Mouse (Mus musculus) lung, embryonic 16.5 days (tissue): Measurements from ENCODE around the gene 1810037I17Rik. TPM values are rescaled to one million over a fixed set of nuclear protein-coding genes. Genes with fewer than 3 reads are reported as not detected.
"Not testable (repeated sequence)": the region's sequence is repeated elsewhere in the genome, so short reads cannot be mapped to it uniquely, and the experiment has no call there.

Experiments used
- ATAC-seq: fragments of 200-750 bp; cut with Nextera tagmentation; 2 replicates; pipeline ENCODE4 v1.8.0; 2017; ENCODE audit warnings: low read depth, mild to moderate bottlenecking, moderate library complexity
- H3K27ac ChIP-seq: fragments of 300-500 bp; sonication (generic); 2 replicates; pipeline ENCODE4 v1.5.1; 2014; ENCODE audit warnings: mild to moderate bottlenecking, control low read depth, low read length
- H3K27me3 ChIP-seq: fragments of 300-500 bp; sonication (generic); 2 replicates; pipeline ENCODE4 v1.6.1; 2014; ENCODE audit warnings: low read depth, low read length, mixed read lengths; ENCODE audit not compliant: control insufficient read depth, insufficient read depth
- H3K36me3 ChIP-seq: fragments of 300-500 bp; sonication (generic); 2 replicates; pipeline ENCODE4 v1.6.1; 2014; ENCODE audit warnings: low read length; ENCODE audit not compliant: control insufficient read depth, insufficient read depth
- H3K4me1 ChIP-seq: fragments of 300-500 bp; sonication (generic); replicated peaks from 2 replicates; pipeline ENCODE4 v1.6.1; 2014; ENCODE audit warnings: low read length, mixed read lengths; ENCODE audit not compliant: control insufficient read depth, insufficient read depth
- H3K4me2 ChIP-seq: fragments of 300-500 bp; sonication (generic); 2 replicates; pipeline ENCODE4 v1.6.1; 2014; ENCODE audit warnings: low read depth, low read length, control low read depth
- H3K4me3 ChIP-seq: fragments of 300-500 bp; sonication (generic); 2 replicates; pipeline ENCODE4 v1.5.1; 2014; ENCODE audit warnings: mild to moderate bottlenecking, low read length, control low read depth
- H3K9ac ChIP-seq: fragments of 300-500 bp; sonication (generic); 2 replicates; pipeline ENCODE4 v1.6.1; 2014; ENCODE audit warnings: low read length, control low read depth
- H3K9me3 ChIP-seq: fragments of 300-500 bp; sonication (generic); 2 replicates; pipeline ENCODE4 v1.6.1; 2016; ENCODE audit warnings: low read length; ENCODE audit not compliant: control insufficient read depth
- WGBS: fragments of 180-500 bp; shearing (Covaris S2); extraction: QIAGEN DNeasy Blood & Tissue Kit; methylation state at CpG from one replicate; pipeline ENCODE4 v1.1.7; 2014; 5-methylcytosine and 5-hydroxymethylcytosine counted together
- polyA plus RNA-seq: library from polyadenylated mRNA; unstranded; fragments of >200 nt; fragmentation: Nextera tagmentation; extraction: Ambion mirVana; gene quantifications from 2 replicates; pipeline ENCODE4 v1.2.1, GENCODE M21; 2015

The 1810037I17Rik gene
- polyA plus RNA-seq, 1 experiment from 2014 or later, result 118 TPM

DNA sequence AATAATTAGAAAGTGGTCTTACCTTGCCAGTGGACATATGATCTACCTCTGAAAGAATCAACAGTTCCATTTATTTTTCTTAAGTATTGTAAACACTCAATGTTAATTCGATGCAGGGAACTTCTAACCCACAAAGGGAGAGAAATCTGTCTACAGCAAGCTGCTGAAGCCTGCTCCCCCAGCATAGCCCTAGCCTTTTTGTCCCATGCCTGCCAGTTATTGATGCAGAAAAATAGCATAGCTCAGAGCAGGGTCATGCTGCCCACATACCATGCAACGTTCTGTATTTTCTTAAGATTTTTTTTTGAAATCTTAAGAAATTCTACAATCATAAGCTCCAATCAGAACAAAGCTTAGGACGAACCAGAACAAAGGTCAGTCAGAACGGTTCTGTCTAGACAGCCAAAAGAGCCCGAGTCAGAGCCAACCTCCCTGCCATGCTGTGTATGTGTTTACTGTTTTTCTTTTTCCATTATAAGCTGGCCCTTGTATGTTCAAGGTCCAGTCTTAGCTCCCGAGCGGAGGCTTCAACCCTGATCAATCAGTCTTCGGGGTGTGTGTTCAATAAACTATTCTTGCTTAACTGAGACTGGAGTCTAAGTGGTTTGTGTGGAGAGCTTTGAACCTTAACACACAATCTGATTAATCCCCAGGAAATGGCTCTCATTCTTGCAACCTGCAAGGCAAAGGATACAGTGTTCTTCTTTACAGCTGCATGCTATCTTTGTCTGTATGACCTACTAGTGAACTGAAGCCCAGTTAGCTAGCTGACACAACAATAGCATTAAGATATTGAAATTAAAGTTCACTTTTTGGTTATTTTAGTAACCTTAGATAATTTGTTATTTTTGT is 2.1 kb upstream of the 1810037I17Rik start:
- no peaks in the 10 kb centered on the region for H3K27me3 ChIP-seq
- no peak overlapping the region for H3K4me3 ChIP-seq
- H3K4me1 ChIP-seq, result peaks cover 5% of the 10 kb centered on the region
- no peak overlapping the region for H3K27ac ChIP-seq
- no peak for ATAC-seq
- H3K4me2 ChIP-seq, result no peak overlapping the region
- no peaks in the 10 kb centered on the region for H3K36me3 ChIP-seq
- no peak overlapping the region for H3K9ac ChIP-seq
- H3K9me3 ChIP-seq, result no peaks in the 10 kb centered on the region
- 74% methylated on average over 8 of the region's 8 CpGs for WGBS

- Histone ChIP-seq H3K36me3 (no peaks in the 10 kb centered on the region), H3K27me3 (no peaks in the 10 kb centered on the region), H3K9ac (peak overlapping the region; percentile 68; the same call in 1 of the 2 replicates), H3K9me3 (no peaks in the 10 kb centered on the region), H3K27ac (peak overlapping the region; percentile 75), H3K4me2 (peak overlapping the region; percentile 62), H3K4me1 (peaks cover 5% of the 10 kb centered on the region), H3K4me3 (peak overlapping the region; percentile 70)
- ATAC-seq, result no peak
- 34% methylated on average over 7 of the region's 7 CpGs for WGBS
Observed at GRCm38 (mm10) chr3:122923147-122923546, 856 bp upstream of the 1810037I17Rik start.

DNA sequence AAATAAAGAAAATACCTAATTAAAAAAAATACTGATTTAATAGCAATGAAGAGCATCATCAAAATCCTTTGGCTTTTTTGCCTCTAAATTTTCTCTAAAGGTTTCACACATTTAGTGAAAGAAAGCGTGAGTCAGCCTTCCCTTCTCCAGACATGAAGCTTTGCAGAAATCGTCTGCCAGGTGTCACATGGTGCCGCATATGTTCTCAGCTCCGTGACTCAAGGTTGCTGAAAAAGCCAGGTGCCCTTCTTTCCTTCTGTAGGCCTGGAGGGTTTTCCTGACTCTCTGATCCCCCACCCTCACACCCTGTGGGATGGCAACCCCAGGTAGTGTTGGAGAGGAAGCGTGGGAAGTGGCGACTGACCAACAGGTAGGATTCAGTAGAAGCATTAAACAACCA is 5.7 kb downstream of the 1810037I17Rik start:
- ATAC-seq, result no peak
- Histone ChIP-seq H3K4me2 (no peak overlapping the region), H3K27me3 (no peaks in the 10 kb centered on the region), H3K9me3 (no peaks in the 10 kb centered on the region), H3K27ac (no peak overlapping the region), H3K36me3 (no peaks in the 10 kb centered on the region), H3K4me1 (no peaks in the 10 kb centered on the region), H3K9ac (no peak overlapping the region), H3K4me3 (no peak overlapping the region)
- WGBS, result 91% methylated on average over 6 of the region's 6 CpGs

- no peak overlapping the region for H3K9ac ChIP-seq
- 85% methylated on average over 1 of the region's 1 CpGs for WGBS
- no peaks in the 10 kb centered on the region for H3K9me3 ChIP-seq
- no peak overlapping the region for H3K27ac ChIP-seq
- no peak overlapping the region for H3K4me3 ChIP-seq
- H3K36me3 ChIP-seq, result no peaks in the 10 kb centered on the region
- no peak for ATAC-seq
- H3K4me1 ChIP-seq, result no peaks in the 10 kb centered on the region
- no peak overlapping the region for H3K4me2 ChIP-seq
- no peaks in the 10 kb centered on the region for H3K27me3 ChIP-seq
Observed at GRCm38 (mm10) chr3:122932466-122932865, 8.5 kb downstream of the 1810037I17Rik start.

GRCm38 (mm10) chr3:122937176-122937575 is 13.2 kb downstream of the 1810037I17Rik start:
- not testable (repeated sequence) for H3K4me1 ChIP-seq, ATAC-seq, H3K27ac ChIP-seq, H3K4me2 ChIP-seq, H3K27me3 ChIP-seq, H3K9me3 ChIP-seq, H3K9ac ChIP-seq, H3K36me3 ChIP-seq, H3K4me3 ChIP-seq
- WGBS, result 81% methylated on average over 13 of the region's 13 CpGs

- WGBS, result 62% methylated on average over 2 of the region's 2 CpGs
- no peak for ATAC-seq
- H3K36me3 ChIP-seq, result no peaks in the 10 kb centered on the region
- H3K27me3 ChIP-seq, result no peaks in the 10 kb centered on the region
- no peak overlapping the region for H3K27ac ChIP-seq
- no peak overlapping the region for H3K4me3 ChIP-seq
- H3K9me3 ChIP-seq, result no peaks in the 10 kb centered on the region
- no peak overlapping the region for H3K4me2 ChIP-seq
- no peak overlapping the region for H3K9ac ChIP-seq
- H3K4me1 ChIP-seq, result no peaks in the 10 kb centered on the region
Observed at GRCm38 (mm10) chr3:122939215-122939614, 15.2 kb downstream of the 1810037I17Rik start.

DNA sequence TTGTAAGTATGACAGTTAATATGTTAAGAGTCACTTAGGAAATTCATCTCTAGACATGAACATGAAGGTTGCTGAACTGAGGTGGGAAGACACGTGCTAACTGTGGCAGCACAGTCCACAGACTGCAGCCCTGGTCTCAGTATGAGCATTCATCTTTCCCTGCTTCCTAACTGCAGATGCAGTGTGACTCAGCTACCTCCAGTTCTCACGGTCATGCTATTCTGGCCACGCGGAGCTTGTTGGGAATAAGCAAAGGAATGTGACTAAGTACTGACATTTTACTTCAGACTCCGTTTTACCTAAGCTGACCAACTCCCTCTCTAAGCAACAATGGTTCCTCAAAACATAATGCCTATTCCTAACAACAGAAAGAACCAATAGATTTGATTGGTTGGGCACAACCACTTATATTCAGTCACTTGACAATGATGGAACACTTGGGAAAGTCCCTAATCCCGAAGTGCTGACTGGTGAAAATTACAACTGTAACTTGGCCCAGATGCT is 19.4 kb downstream of the 1810037I17Rik start:
- Histone ChIP-seq H3K9me3 (no peaks in the 10 kb centered on the region), H3K4me3 (no peak overlapping the region), H3K4me2 (no peak overlapping the region), H3K9ac (no peak overlapping the region), H3K27me3 (no peaks in the 10 kb centered on the region), H3K27ac (no peak overlapping the region), H3K4me1 (no peaks in the 10 kb centered on the region), H3K36me3 (no peaks in the 10 kb centered on the region)
- ATAC-seq, result no peak
- WGBS, result 63% methylated on average over 6 of the region's 6 CpGs

DNA sequence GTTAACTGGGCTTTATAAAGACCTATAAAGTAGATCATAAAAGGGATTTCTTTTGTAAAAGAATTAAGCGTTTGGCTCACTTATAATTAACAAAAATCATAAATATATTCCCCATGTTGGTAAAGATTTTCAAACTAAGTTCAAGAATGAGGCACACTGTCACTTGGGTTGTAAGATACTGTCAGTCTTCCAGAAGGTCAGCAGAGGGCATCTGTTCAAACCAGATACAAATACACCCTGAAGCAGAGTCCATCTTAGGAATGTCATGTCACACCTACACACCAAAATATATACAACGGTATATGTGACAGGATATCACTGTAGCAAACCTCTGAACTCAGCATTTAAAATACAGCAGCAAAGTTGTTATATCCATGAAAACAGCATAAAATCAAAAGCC is 26.1 kb downstream of the 1810037I17Rik start:
- no peak for ATAC-seq
- H3K9ac ChIP-seq, result no peak overlapping the region
- no peak overlapping the region for H3K27ac ChIP-seq
- no peaks in the 10 kb centered on the region for H3K9me3 ChIP-seq
- 74% methylated on average over 2 of the region's 2 CpGs for WGBS
- H3K4me2 ChIP-seq, result no peak overlapping the region
- H3K36me3 ChIP-seq, result no peaks in the 10 kb centered on the region; the same call in 1 of the 2 replicates
- no peak overlapping the region for H3K4me3 ChIP-seq
- no peaks in the 10 kb centered on the region for H3K4me1 ChIP-seq
- H3K27me3 ChIP-seq, result no peaks in the 10 kb centered on the region

- no peak overlapping the region for H3K27ac ChIP-seq
- no peaks in the 10 kb centered on the region for H3K9me3 ChIP-seq
- H3K4me2 ChIP-seq, result no peak overlapping the region
- H3K27me3 ChIP-seq, result no peaks in the 10 kb centered on the region
- no peak overlapping the region for H3K4me3 ChIP-seq
- no peak overlapping the region for H3K9ac ChIP-seq
- peaks cover 6% of the 10 kb centered on the region; the same call in 1 of the 2 replicates for H3K36me3 ChIP-seq
- no peak for ATAC-seq
- no peaks in the 10 kb centered on the region for H3K4me1 ChIP-seq
- WGBS, result 65% methylated on average over 5 of the region's 5 CpGs
Observed at GRCm38 (mm10) chr3:122964301-122964700, 40.3 kb downstream of the 1810037I17Rik start.
